Mouse (Mus musculus) forebrain, embryonic 11.5 days (tissue): ENCODE measurements around the gene Commd6. TPM values are rescaled to one million over a fixed set of nuclear protein-coding genes. Genes with fewer than 3 reads are reported as not detected.

Source experiments
- ATAC-seq: fragments of 200-750 bp; cut with Nextera tagmentation; replicated peaks from 2 replicates; pipeline ENCODE4 v1.8.0; 2017; ENCODE audit warnings: moderate TSS enrichment; ENCODE audit not compliant: low FRiP score
- DNase-seq: peaks from one replicate; pipeline ENCODE4 v3.0.0-alpha.2; 2017; ENCODE audit warnings: low spot score
- H3K27ac ChIP-seq: fragments of 300-500 bp; sonication (generic); 2 replicates; pipeline ENCODE4 v1.5.1; 2014; ENCODE audit warnings: low read depth, low read length
- H3K27me3 ChIP-seq: fragments of 300-500 bp; sonication (generic); 2 replicates; pipeline ENCODE4 v1.6.1; 2014; ENCODE audit warnings: mild to moderate bottlenecking, low read length, mixed read lengths; ENCODE audit not compliant: control insufficient read depth, insufficient read depth
- H3K36me3 ChIP-seq: fragments of 300-500 bp; sonication (generic); 2 replicates; pipeline ENCODE4 v1.6.1; 2014; ENCODE audit warnings: mild to moderate bottlenecking, low read length, moderate library complexity, mixed read lengths; ENCODE audit not compliant: control insufficient read depth, insufficient read depth
- H3K4me1 ChIP-seq: fragments of 300-500 bp; sonication (generic); replicated peaks from 2 replicates; pipeline ENCODE4 v1.6.1; 2014; ENCODE audit warnings: low read length, mixed read lengths; ENCODE audit not compliant: control insufficient read depth, insufficient read depth
- H3K4me2 ChIP-seq: fragments of 300-500 bp; sonication (generic); 2 replicates; pipeline ENCODE4 v1.6.1; 2014; ENCODE audit warnings: low read depth, mild to moderate bottlenecking, low read length, moderate library complexity, mixed read lengths; ENCODE audit not compliant: severe bottlenecking
- H3K4me3 ChIP-seq: fragments of 300-500 bp; sonication (generic); 2 replicates; pipeline ENCODE4 v1.5.1; 2014; ENCODE audit warnings: low read depth, low read length
- H3K9ac ChIP-seq: fragments of 300-500 bp; sonication (generic); 2 replicates; pipeline ENCODE4 v1.6.1; 2014; ENCODE audit warnings: low read length
- H3K9me3 ChIP-seq: fragments of 300-500 bp; sonication (generic); 2 replicates; pipeline ENCODE4 v1.6.1; 2016; ENCODE audit warnings: low read length, mixed read lengths; ENCODE audit not compliant: control insufficient read depth
- WGBS: fragments of 180-500 bp; shearing (Covaris S2); extraction: QIAGEN DNeasy Blood & Tissue Kit; methylation state at CpG from one replicate; pipeline ENCODE4 v1.1.7; 2014; 5-methylcytosine and 5-hydroxymethylcytosine counted together
- polyA plus RNA-seq: library from polyadenylated mRNA; unstranded; fragments of >200 nt; fragmentation: Nextera tagmentation; extraction: Ambion mirVana; gene quantifications from 2 replicates; pipeline ENCODE4 v1.2.1, GENCODE M21; 2014

The Commd6 gene
- polyA plus RNA-seq, 1 experiment from 2014 or later = 113 TPM

GRCm38 (mm10) chr14:101635765-101636164 is 4.7 kb downstream of the Commd6 start:
- no peak overlapping the region for H3K27ac ChIP-seq
- WGBS = 96% methylated on average over 1 of the region's 1 CpGs
- no peak for DNase-seq

GRCm38 (mm10) chr14:101630548-101630947 is 9.9 kb downstream of the Commd6 start:
- Histone ChIP-seq H3K4me1 (no peaks in the 10 kb centered on the region), H3K27ac (no peak overlapping the region), H3K4me2 (no peak overlapping the region), H3K4me3 (no peak overlapping the region), H3K36me3 (no peaks in the 10 kb centered on the region), H3K27me3 (no peaks in the 10 kb centered on the region), H3K9ac (no peak overlapping the region), H3K9me3 (no peaks in the 10 kb centered on the region)
- ATAC-seq (no peak), DNase-seq (no peak)
- 81% methylated on average over 2 of the region's 2 CpGs for WGBS

More at GRCm38 (mm10) chr14:101635765-101636164, 4.7 kb downstream of the Commd6 start:
- no peaks in the 10 kb centered on the region for H3K36me3 ChIP-seq
- H3K9me3 ChIP-seq = no peaks in the 10 kb centered on the region
- no peak overlapping the region for H3K9ac ChIP-seq
- no peak for ATAC-seq
- H3K4me3 ChIP-seq = no peak overlapping the region
- H3K27me3 ChIP-seq = no peaks in the 10 kb centered on the region
- H3K4me1 ChIP-seq = 0 out of 2 replicates have a peak, but pooled peaks cover 3% of the 10 kb centered on the region
- no peak overlapping the region for H3K4me2 ChIP-seq

- WGBS = 87% methylated on average over 5 of the region's 5 CpGs
- H3K9ac ChIP-seq = no peak overlapping the region
- no peaks in the 10 kb centered on the region for H3K36me3 ChIP-seq
- ATAC-seq (no peak), DNase-seq (no peak)
- H3K27ac ChIP-seq = no peak overlapping the region
- H3K4me1 ChIP-seq = no peaks in the 10 kb centered on the region
- no peak overlapping the region for H3K4me2 ChIP-seq
- no peaks in the 10 kb centered on the region for H3K9me3 ChIP-seq
- no peak overlapping the region for H3K4me3 ChIP-seq
- no peaks in the 10 kb centered on the region for H3K27me3 ChIP-seq
Measured at GRCm38 (mm10) chr14:101617680-101618079, 22.8 kb downstream of the Commd6 start.

- no peaks in the 10 kb centered on the region for H3K27me3 ChIP-seq
- 80% methylated on average over 9 of the region's 9 CpGs for WGBS
Measured at GRCm38 (mm10) chr14:101616178-101616577, 24.3 kb downstream of the Commd6 start.

GRCm38 (mm10) chr14:101613206-101613605 is 27.3 kb downstream of the Commd6 start:
- Histone ChIP-seq H3K9ac (no peak overlapping the region), H3K4me3 (no peak overlapping the region), H3K36me3 (no peaks in the 10 kb centered on the region), H3K27me3 (peaks cover under 1% of the 10 kb centered on the region; the same call in 1 of the 2 replicates), H3K4me1 (no peaks in the 10 kb centered on the region), H3K9me3 (no peaks in the 10 kb centered on the region), H3K27ac (no peak overlapping the region), H3K4me2 (no peak overlapping the region)
- ATAC-seq = no peak
- DNase-seq = no peak
- 52% methylated on average over 1 of the region's 1 CpGs for whole genome bisulfite sequencing

More at GRCm38 (mm10) chr14:101616178-101616577, 24.3 kb downstream of the Commd6 start:
- ATAC-seq = no peak
- Histone ChIP-seq H3K9me3 (no peaks in the 10 kb centered on the region), H3K4me1 (no peaks in the 10 kb centered on the region), H3K9ac (no peak overlapping the region), H3K27ac (no peak overlapping the region), H3K36me3 (no peaks in the 10 kb centered on the region), H3K4me3 (no peak overlapping the region), H3K4me2 (no peak overlapping the region)
- no peak for DNase-seq

GRCm38 (mm10) chr14:101610701-101611100 is 29.8 kb downstream of the Commd6 start:
- no peak for DNase-seq
- H3K36me3 ChIP-seq = no peaks in the 10 kb centered on the region
- H3K27me3 ChIP-seq = peaks cover 7% of the 10 kb centered on the region; the same call in 1 of the 2 replicates
- ATAC-seq = no peak
- no peak overlapping the region for H3K4me3 ChIP-seq
- no peaks in the 10 kb centered on the region for H3K9me3 ChIP-seq
- no peak overlapping the region for H3K27ac ChIP-seq
- no peak overlapping the region for H3K9ac ChIP-seq
- H3K4me1 ChIP-seq = 0 out of 2 replicates have a peak, but pooled peaks cover 3% of the 10 kb centered on the region
- WGBS = 88% methylated on average over 10 of the region's 10 CpGs
- no peak overlapping the region for H3K4me2 ChIP-seq

GRCm38 (mm10) chr14:101608519-101609368 is 31.7 kb downstream of the Commd6 start, which contains the start of gene Tbc1d4:
TSS of gene Tbc1d4 (minus strand) at chr14:101609191.
- H3K27ac ChIP-seq = no peak within 1 kb of the TSS

GRCm38 (mm10) chr14:101607631-101608518 is 32.6 kb downstream of the Commd6 start:
- Histone ChIP-seq H3K4me3 (peak overlapping the region; percentile 65), H3K9ac (peak overlapping the region; percentile 68), H3K9me3 (no peaks in the 10 kb centered on the region), H3K36me3 (no peaks in the 10 kb centered on the region), H3K4me1 (0 out of 2 replicates have a peak, but pooled peaks cover 3% of the 10 kb centered on the region), H3K27ac (no peak overlapping the region), H3K27me3 (peaks cover 7% of the 10 kb centered on the region; the same call in 1 of the 2 replicates), H3K4me2 (peak overlapping the region; percentile 99)
- DNase-seq (peak; percentile 74), ATAC-seq (peak; percentile 72)
- under 1% methylated on average over 61 of the region's 62 CpGs for WGBS

More at GRCm38 (mm10) chr14:101608519-101609368, 31.7 kb downstream of the Commd6 start, which contains the start of gene Tbc1d4:
- under 1% methylated on average over 49 of the region's 62 CpGs for WGBS
- peaks cover 7% of the 10 kb centered on the region; the same call in 1 of the 2 replicates for H3K27me3 ChIP-seq
- H3K9ac ChIP-seq = peak within 1 kb of the TSS; percentile 68
- no peaks in the 10 kb centered on the region for H3K36me3 ChIP-seq
- ATAC-seq = peak; percentile 87
- H3K4me2 ChIP-seq = peak within 1 kb of the TSS; percentile 99
- peak; percentile 90 for DNase-seq
- no peaks in the 10 kb centered on the region for H3K9me3 ChIP-seq
- 0 out of 2 replicates have a peak, but pooled peaks cover 3% of the 10 kb centered on the region for H3K4me1 ChIP-seq
- peak within 1 kb of the TSS; percentile 65 for H3K4me3 ChIP-seq
